Mouse (Mus musculus): Measurements from ENCODE around the gene Plpp1.

Gene Plpp1

DNA sequence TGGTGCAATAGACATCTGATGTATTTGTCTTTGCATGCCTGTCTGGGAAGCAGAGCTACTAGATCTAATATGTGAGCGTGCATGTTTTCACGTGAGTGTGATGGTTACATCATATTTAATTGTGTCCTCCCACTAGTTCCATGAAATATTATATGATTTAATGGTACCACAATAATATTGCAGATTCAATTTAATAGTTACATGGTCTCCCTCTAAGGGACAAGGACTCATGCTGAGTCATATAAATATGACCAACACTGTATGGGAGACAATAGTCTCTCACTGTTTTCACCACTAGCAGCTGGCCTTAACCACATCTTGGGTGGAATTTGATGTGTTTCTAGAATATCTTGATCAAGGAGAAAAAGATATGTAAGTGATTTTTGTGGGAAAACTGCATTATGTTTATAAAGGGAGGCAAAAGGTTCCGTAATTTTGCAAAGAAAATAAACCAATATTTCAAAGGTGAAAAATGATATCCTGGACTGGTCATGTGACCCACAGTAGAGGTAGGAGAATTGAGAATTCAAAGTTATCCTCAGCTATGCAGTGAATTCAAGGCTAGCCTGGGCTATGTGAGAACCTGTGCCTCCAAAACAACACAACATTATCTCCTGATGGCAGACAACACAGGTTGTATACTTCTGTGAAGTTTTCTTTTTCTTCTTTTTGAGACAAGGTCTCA, 26.5 kb upstream of the Plpp1 start:
- no peak for DNase-seq (ENCODE audit: low spot score)

DNA sequence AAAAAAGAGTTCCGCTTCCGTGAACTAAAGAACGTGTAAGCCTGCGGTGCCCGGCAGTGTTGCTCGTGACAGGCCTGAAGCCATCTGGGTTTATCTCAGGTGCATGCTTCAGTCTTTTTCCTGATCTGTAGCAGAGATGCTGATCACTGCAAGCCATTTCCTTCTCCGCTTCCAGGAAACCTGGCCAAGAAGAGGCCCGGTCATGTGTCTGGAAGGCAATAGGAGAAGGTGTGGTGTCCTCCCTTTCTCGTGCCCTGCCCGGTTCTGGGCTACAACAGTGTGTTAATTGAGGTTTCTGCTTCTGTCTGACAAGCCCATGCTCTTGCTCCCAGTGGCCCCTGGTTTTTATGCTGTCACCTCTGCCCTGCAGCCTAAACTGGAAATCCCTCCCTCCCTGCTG, 24.7 kb upstream of the Plpp1 start:
- no peak for DNase-seq (ENCODE audit: low spot score)

DNA sequence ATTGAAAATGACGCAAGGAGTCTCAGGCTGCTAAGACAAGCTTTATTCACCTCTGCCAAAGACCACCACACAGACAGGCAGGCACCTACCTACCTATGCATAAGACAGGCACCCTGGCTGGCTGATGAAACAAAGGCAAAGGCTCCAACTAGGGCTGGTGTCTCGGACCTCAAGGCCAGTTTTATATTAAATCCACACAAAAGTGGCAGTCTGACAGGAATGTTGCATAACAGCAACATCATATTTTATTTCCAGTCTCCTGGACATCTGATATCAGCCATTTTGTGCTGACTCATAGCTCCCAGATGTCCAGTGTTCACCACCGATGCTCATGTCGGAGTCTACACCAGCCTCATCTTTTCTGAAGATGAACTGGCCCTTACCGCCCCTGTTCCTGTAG, 22.2 kb upstream of the Plpp1 start:
- no peak for DNase-seq (ENCODE audit: low spot score)

- no peak for DNase-seq (ENCODE audit: low spot score)
These were observed 15.3 kb upstream of the Plpp1 start for GRCm38 (mm10) chr13:112785305-112785704.

DNA sequence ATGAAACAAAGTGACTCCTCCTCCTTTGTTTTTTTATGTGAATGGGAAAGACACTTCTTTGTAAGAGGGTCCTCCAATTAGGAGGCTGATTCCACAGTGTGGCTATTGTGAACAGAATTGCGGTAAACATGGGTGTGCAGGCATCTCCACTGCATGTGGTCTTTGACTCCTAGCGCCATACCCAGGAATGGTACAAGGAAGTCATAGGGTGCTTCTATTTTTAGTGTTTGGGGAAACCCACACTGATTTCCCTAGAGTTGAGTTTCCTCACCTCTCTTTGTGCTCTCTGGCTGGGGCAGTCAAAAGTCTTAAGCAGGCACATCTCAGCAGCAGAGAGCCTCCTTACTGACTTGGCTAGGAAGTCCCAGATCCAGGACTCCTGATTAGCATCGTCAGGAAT, 14.4 kb upstream of the Plpp1 start:
- DNase-seq (ENCODE audit: low spot score): no peak

GRCm38 (mm10) chr13:112786942-112787533, 13.6 kb upstream of the Plpp1 start:
- DNase-seq (ENCODE audit: low spot score): no peak

DNA sequence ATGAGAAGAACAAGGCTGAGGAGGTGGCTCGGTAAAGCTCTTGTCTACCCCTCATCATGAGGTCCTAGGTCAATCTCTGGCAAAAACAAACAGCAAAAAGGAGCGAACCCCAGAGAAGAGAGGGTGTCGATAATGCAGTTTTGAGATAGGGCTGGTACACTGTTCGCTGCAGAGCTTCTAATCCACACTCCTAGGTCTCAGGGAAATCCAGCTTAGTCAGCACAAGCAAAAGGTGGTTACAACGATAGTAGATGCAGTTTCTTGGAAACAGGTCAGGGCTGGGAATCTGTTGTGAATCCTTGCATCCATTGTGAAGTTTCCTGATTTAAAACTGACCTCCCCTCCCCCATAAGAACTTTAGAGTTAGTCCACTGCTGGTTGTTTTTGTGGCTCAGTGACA, 9.8 kb upstream of the Plpp1 start:
- DNase-seq (ENCODE audit: low spot score): no peak

DNA sequence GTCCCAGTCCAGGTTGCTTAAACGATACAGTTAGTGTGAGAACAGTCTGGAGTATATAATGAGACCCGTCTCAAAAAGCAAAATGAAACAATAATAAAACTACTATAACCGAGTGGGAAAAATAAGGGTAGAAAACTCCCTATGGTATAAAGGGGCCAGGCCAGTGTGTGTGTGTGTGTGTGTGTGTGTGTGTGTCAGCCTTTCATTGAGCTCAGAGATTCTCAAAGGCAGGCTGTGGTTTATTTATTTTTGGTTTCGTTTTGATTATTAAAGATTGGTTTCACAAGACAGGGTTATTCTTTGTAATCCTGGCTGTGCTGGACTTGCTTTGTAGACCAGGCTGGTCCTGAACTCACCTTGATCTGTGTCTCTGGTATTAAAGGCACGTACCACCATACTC, 8.7 kb upstream of the Plpp1 start:
- no peak for DNase-seq (ENCODE audit: low spot score)

- no peak for DNase-seq (ENCODE audit: low spot score)
These were observed 2.2 kb upstream of the Plpp1 start for GRCm38 (mm10) chr13:112798243-112798952.

DNA sequence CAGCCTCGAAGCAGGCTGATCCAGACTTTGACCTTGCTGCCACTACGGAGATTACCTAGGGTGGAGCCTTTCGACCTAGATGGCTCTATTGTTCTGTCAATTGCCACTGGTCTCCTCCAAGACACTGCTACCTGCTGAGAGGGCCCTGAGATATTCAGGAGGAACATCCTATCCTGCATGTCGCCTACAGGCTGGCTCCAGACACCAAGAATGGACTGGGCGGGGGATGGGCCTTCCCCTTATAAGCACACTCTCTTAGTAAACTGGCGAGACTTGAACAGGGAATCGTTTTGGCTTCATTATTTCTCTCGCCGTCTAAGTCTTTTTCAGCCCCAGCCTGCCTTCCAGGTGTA, 1.7 kb upstream of the Plpp1 start:
- no peak for DNase-seq (ENCODE audit: low spot score)

- DNase-seq (ENCODE audit: low spot score): no peak
These were observed 811 bp upstream of the Plpp1 start for GRCm38 (mm10) chr13:112799721-112800241.

DNA sequence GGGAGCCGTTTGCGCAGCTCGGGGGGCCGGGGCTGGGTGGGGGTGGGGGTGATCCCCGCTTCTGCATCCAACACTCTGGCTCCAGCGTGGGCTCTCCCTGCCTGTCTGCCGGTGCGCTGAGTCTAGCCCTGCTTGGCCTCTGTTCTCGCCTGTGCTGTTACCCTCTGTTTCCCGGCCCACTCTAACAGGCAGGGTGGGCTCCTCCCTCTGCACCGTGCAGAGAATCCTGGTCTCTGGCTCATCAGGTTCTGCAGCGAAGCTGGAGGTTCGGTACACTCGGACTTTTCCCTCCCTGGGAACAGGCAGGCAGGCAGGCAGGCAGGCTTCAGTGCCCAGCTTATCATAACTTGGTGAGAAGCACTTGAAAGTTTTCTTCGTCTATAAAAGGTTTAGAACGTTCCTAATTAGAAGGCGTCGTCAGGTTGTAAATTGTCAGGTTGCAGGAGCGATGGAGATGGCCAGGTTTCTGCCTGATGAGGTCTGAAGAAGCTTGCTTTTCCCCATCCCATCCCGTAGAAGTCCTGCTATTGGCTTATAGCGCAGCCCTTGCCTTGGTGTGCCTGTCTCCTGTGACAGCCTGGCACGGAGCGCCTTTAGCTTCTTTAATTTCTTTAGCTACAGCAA, 901 bp downstream of the Plpp1 start:
- no peak for DNase-seq (ENCODE audit: low spot score)

- DNase-seq (ENCODE audit: low spot score): no peak
These were observed 2.5 kb downstream of the Plpp1 start for GRCm38 (mm10) chr13:112803106-112803505.

DNA sequence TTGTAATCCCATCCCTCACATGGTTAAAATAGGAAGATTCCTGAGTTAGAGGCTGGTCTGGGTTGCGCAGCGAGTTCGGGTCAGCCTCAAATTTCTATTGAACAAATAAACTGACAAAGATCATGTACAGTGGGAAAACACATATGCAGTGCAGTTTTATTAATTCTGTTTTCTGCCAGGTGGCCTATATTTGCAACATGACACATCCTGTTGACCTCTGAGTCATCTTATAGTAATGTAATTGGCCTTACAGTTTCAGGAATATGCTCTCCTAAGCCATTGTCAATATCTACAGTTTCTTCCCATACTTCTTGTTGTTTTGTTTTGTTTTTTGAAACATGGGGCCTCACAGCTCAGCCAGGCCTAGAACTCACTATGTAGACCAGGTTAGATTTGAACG, 3.1 kb downstream of the Plpp1 start:
- DNase-seq (ENCODE audit: low spot score): no peak

- DNase-seq (ENCODE audit: low spot score): no peak
These were observed 4.9 kb downstream of the Plpp1 start for GRCm38 (mm10) chr13:112805529-112805928.

GRCm38 (mm10) chr13:112807936-112808667, 7.5 kb downstream of the Plpp1 start:
- DNase-seq (ENCODE audit: low spot score): no peak

GRCm38 (mm10) chr13:112809504-112810247, 9.1 kb downstream of the Plpp1 start:
- DNase-seq (ENCODE audit: low spot score): no peak

DNA sequence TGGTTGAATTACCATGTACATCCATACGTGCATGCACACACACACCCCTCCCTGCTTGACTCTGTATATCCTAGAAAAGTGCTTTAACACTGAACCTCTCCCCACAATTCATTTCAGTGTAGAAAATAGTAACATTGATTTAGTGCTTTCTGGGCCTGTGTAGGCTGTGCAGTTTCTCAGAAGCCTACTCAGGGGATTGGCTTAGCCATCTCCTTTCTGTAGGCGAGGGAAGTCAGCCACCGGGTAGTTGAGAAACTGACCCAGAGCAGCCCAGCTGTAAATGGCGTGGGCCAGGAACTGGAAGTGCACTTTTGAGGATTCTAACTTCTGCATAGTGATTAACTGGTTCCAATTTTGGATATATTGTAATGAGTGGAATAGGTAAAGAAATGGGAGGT, 9.7 kb downstream of the Plpp1 start:
- DNase-seq (ENCODE audit: low spot score): no peak

GRCm38 (mm10) chr13:112810751-112811150, 10.2 kb downstream of the Plpp1 start:
- DNase-seq (ENCODE audit: low spot score): no peak

GRCm38 (mm10) chr13:112811708-112812403, 11.3 kb downstream of the Plpp1 start:
- DNase-seq (ENCODE audit: low spot score): no peak

DNA sequence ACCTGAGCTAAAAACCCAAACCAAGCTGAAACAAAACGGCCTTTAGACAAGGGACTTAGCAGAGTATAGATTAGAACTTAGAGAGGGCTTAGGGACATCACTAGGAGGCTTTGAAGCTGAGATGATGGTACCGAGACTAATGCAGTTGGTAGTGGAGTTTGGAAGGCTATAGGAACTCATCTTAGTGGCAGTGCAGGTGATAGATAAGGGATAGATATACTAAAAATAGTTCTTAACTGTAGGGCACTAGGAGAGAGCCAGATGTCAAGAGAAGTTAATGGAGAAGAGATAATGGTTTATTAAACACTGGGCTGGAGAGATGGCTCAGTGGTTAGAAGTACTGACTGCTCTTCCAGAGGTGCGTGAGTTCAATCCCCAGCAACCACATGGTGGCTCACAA, 15.4 kb downstream of the Plpp1 start:
- no peak for DNase-seq (ENCODE audit: low spot score)
